Mouse (Mus musculus) left cerebral cortex, postnatal 10 days (tissue): ENCODE measurements around the gene Asic4. TPM values are rescaled to one million over a fixed set of nuclear protein-coding genes. Genes with fewer than 3 reads are reported as not detected.

Source experiments
- DNase-seq, 2 experiments: peaks; one replicate each; pipeline ENCODE4 v3.0.0; 2021 to 2022; ENCODE audit warnings: low spot score in 2 of 2, mixed read lengths in 1 of 2; ENCODE audit errors: extremely low spot score in 1 of 2
- intact Hi-C: fragments of 180-260 bp; cut with DNase I; formaldehyde crosslinking; loops from one replicate; pipeline ENCODE4 v1.15.1; 2025
- total RNA-seq, 2 experiments: library from RNA; stranded (reverse); gene quantifications; 2 replicates each; pipeline ENCODE4 v1.2.3; 2021

Asic4 gene
- total RNA-seq, 2 experiments from 2014 or later, result 17.2 to 22.0 TPM

DNA sequence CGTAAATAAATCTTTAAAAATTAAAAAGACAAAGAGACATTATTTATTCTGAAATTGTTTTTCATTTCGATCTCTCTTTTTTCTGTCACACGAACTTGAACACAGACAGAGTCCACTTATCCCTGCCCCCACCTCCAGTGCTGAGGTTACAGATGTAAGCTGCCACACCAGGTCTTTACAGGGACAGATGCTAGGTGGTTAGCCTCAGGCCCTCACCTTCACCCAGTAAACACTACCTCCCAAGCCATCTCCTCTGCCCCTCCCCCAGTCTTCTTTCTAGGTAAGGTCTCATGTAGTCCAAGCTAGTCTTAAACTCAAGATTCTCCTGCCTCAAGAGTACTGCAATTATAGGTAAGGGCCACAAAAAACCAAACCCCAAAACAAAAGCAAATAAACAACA, 62.3 kb downstream of the Asic4 start:
- DNase-seq, result no peak
- intact Hi-C loops, result no loop called here

DNA sequence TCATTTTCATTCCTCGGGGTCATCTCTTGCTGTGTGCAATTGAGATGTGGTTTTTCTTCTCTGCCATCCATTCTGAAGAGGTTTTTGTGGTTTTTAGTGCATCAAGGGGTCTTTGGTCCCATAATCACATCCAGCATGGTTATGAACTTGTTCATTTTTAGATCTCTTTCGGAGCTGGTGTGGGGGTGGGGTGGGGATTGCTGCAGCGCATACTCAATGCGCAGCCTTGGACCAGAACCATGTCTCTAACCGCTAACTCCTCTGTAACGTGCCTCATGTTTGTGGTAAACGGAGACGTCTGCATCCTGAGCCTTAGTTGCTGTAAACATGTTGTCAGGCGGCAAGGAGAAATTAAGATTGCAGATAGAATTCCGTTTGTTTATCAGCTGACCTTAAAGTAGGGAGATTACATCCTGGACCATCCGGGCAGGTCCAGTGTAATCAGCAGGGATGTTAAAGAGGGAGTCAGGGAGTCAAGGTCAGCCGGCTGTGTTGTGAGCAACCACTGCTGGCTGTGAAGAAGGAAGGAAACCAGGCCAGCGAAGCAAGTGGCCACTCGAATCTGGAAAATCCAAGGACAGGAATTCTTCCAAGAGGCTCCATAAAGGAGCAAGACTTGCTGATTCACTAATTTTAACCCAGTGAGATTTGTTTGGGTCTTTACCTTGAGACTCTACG, 66.6 kb downstream of the Asic4 start:
- intact Hi-C loops, result no loop called here
- no peak for DNase-seq

DNA sequence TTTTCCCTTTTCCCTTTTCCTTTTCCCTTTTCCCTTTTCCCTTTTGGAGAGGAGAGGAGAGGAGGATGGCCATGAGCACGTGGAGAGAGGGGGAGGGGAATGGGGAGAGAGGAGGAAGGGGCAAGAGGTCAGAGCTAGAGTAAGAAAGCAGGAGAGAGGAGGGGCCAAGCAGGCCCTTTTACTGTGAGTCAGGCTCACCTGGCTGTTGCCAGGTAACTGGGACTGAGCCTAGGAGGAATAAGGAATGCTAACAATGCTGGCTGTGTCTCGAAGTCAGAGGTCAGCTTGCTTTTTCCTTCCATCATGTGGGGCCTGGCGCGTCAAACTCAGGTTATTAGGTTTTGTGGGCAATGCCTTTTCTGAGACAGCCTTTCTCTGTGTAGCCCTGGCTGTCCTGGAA, 67.7 kb downstream of the Asic4 start:
- intact Hi-C loops, result no loop called here
- DNase-seq, result no peak

DNA sequence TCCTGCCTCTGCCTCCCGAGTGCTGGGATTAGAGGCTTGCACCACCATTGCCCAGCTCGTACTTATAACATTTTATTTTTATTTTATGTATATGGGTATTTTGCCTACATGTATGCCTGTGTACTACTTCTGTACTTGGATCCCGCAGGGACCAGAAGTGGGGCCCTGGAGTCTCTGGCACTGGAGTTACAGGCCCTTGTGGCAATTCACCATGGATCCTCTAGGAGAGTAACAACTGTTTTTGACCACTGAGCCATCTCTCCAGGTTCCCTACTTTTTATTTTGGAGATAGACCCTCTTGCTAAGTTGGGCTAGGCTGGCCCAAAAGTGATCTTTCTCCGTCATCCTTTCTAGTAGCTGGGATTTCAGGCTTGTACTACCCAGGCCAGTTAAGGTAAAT, 68.2 kb downstream of the Asic4 start:
- DNase-seq, result no peak
- intact Hi-C loops, result no loop called here

DNA sequence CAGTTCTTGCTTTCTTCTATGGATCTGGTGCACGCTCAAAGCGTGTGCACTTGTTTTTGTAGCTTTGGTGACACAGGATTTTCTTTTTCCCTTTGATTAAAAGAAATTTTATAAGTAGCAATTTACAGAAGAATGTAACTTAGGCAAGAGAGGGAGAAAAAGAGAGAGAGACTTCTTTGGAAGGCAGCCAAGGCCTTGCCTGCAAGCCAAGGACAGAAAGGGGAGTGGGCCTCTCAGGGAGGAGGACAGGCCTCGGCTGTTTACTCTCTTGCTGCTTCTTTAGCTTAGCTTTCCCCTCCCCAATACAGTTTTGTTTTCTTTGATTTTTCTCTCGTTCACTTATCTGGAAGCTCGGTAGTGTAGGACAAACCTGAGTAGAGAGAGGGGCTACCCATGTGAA, 69.3 kb downstream of the Asic4 start:
- intact Hi-C loops, result no loop called here

DNA sequence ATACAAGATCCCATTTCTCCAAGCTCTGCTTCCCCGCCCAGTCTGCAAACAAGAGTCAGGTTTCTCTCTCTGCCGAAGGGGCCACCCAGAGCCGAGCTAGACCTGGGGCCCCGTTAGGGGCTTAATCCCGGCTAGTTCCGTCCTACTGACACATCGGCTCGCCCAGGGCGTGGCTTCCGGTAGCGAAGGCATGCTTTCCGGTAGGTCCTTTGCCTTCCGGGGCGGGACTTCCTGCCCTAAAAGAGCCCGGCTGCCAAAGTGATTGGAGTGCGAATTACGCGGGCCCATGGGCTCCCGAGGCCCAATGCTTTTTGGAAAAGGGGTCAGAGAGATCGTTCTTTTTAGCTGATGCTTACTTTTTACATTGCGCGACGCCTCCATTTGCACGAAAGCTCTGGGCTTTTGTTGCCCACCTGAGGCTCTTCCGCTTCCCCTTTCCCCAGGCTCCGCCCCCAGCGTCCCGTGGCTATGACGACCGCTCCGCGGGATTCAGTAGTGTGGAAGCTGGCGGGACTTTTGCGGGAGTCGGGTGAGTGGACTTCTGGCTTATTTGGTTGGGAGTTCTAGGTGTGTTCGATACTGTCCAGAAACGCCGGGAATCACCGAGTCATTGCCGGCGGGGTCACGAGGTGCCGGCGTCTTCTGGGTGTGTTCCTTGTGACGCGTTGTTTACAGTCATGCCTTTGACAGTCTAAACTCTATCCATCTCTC, 71.2 kb downstream of the Asic4 start, which contains the start of gene Stk11ip:
Gene Stk11ip, plus strand, starts transcription at position 209 of the 711 bp plus-strand sequence.
- DNase-seq, result peak; percentile 88 to 95
- intact Hi-C loops, result no loop called here

More for the DNA sequence above, 69.3 kb downstream of the Asic4 start:
- DNase-seq, result no peak

Other genes starting within 250 kb of the Asic4 start
- 10 to 100 TPM; 18.3 to 22.1 TPM for gene Glb1l, start 239.6 kb upstream of the Asic4 start, total RNA-seq
- 10 to 100 TPM; 94.4 to 95.0 TPM for gene Stk16, start 239.6 kb upstream of the Asic4 start, total RNA-seq
- 100 to 1,000 TPM; 456 to 464 TPM for gene Tuba4a, start 230.6 kb upstream of the Asic4 start, total RNA-seq
- gene A630095N17Rik, start 218.3 kb upstream of the Asic4 start, total RNA-seq, result not detected
- gene Dnajb2, start 214.0 kb upstream of the Asic4 start, total RNA-seq, result 10 to 100 TPM; 64.1 to 69.0 TPM
- gene Ptprn, start 185.9 kb upstream of the Asic4 start, total RNA-seq, result 100 to 1,000 TPM; 257 to 262 TPM
- gene Resp18, start 172.0 kb upstream of the Asic4 start, total RNA-seq, result 10 to 100 TPM; 72.5 to 81.7 TPM
- gene Dnpep, start 132.4 kb upstream of the Asic4 start, total RNA-seq, result 10 to 100 TPM; 60.6 to 67.1 TPM
- gene Des, start 90.1 kb upstream of the Asic4 start, total RNA-seq, result 1 to 10 TPM; 1.5 TPM
- 100 to 1,000 TPM; 182 to 186 TPM for gene Speg, start 75.1 kb upstream of the Asic4 start, total RNA-seq
- gene Gmppa, start 14.5 kb upstream of the Asic4 start, total RNA-seq, result 10 to 100 TPM; 51.9 to 53.7 TPM
- gene Chpf, start 28.9 kb downstream of the Asic4 start, total RNA-seq, result 10 to 100 TPM; 79.8 to 80.6 TPM
- gene Tmem198, start 29.1 kb downstream of the Asic4 start, total RNA-seq, result 10 to 100 TPM; 58.2 to 59.3 TPM
- gene Obsl1, start 56.0 kb downstream of the Asic4 start, total RNA-seq, result 10 to 100 TPM; 35.1 to 39.4 TPM
- gene Inha, start 56.6 kb downstream of the Asic4 start, total RNA-seq, result 10 to 100 TPM; 36.9 to 37.2 TPM
- gene Stk11ip, start 71.1 kb downstream of the Asic4 start, total RNA-seq, result 10 to 100 TPM; 29.4 to 29.7 TPM
- 100 to 1,000 TPM; 203 to 204 TPM for gene Slc4a3, start 95.8 kb downstream of the Asic4 start, total RNA-seq